Mouse (Mus musculus) erythroblast, adult 5-6 weeks (primary cell): ENCODE measurements at regions not wholly inside any gene's neighbourhood (a gene's known extent, or its start where the extent isn't known, plus 50 kb on each side); places are given as distances from the start of the nearest gene placed in this dataset.
"Not testable (repeated sequence)": the region's sequence is repeated elsewhere in the genome, so short reads cannot be mapped to it uniquely, and the experiment has no call there.

ENCODE experiments used
- ATAC-seq: replicated peaks from 2 replicates; pipeline ENCODE4 v1.8.0; 2016; ENCODE audit warnings: moderate number of reproducible peaks, mild to moderate bottlenecking, moderate TSS enrichment, inconsistent platforms; ENCODE audit not compliant: poor library complexity, low FRiP score, severe bottlenecking

GRCm38 (mm10) chr3:21149618-21150017 lies 782.6 kb upstream of the Agtr1b start:
- ATAC-seq: no peak

- no peak for ATAC-seq
These were observed 762.0 kb upstream of the Agtr1b start for GRCm38 (mm10) chr3:21128821-21129504.

GRCm38 (mm10) chr3:21126191-21126590 lies 759.2 kb upstream of the Agtr1b start:
- ATAC-seq: no peak

GRCm38 (mm10) chr3:21118164-21118902 lies 751.4 kb upstream of the Agtr1b start:
- ATAC-seq: no peak

GRCm38 (mm10) chr3:21111735-21112518 lies 745.0 kb upstream of the Agtr1b start:
- ATAC-seq: no peak

- no peak for ATAC-seq
These were observed 723.2 kb upstream of the Agtr1b start for GRCm38 (mm10) chr3:21090206-21090605.

- no peak for ATAC-seq
These were observed 719.4 kb upstream of the Agtr1b start for GRCm38 (mm10) chr3:21086426-21086825.

GRCm38 (mm10) chr3:21077548-21077947 lies 710.6 kb upstream of the Agtr1b start:
- no peak for ATAC-seq

- ATAC-seq: not testable (repeated sequence)
These were observed 686.4 kb upstream of the Agtr1b start for GRCm38 (mm10) chr3:21053337-21053736.

GRCm38 (mm10) chr3:21049365-21049764 lies 682.4 kb upstream of the Agtr1b start:
- ATAC-seq: peak; percentile 95

GRCm38 (mm10) chr3:21045981-21046380 lies 679.0 kb upstream of the Agtr1b start:
- no peak for ATAC-seq

- ATAC-seq: no peak
These were observed 658.9 kb upstream of the Agtr1b start for GRCm38 (mm10) chr3:21025876-21026275.

GRCm38 (mm10) chr3:21020946-21021345 lies 654.0 kb upstream of the Agtr1b start:
- no peak for ATAC-seq

GRCm38 (mm10) chr3:21020297-21020696 lies 653.3 kb upstream of the Agtr1b start:
- ATAC-seq: no peak

- ATAC-seq: no peak
These were observed 642.7 kb upstream of the Agtr1b start for GRCm38 (mm10) chr3:21009650-21010049.

- no peak for ATAC-seq
These were observed 631.3 kb upstream of the Agtr1b start for GRCm38 (mm10) chr3:20998295-20998694.

- ATAC-seq: no peak
These were observed 622.6 kb upstream of the Agtr1b start for GRCm38 (mm10) chr3:20989486-20989970.

GRCm38 (mm10) chr3:20986942-20987341 lies 620.0 kb upstream of the Agtr1b start:
- no peak for ATAC-seq

- no peak for ATAC-seq
These were observed 619.4 kb upstream of the Agtr1b start for GRCm38 (mm10) chr3:20986377-20986727.

GRCm38 (mm10) chr3:20985682-20986376 lies 618.9 kb upstream of the Agtr1b start:
- ATAC-seq: no peak
